Mouse (Mus musculus): ENCODE measurements around the gene Stat2. TPM values are rescaled to one million over a fixed set of nuclear protein-coding genes. Genes with fewer than 3 reads are reported as not detected.

Gene Stat2
- polyA plus RNA-seq (2012), result 9.1 TPM in 2 replicates

DNA sequence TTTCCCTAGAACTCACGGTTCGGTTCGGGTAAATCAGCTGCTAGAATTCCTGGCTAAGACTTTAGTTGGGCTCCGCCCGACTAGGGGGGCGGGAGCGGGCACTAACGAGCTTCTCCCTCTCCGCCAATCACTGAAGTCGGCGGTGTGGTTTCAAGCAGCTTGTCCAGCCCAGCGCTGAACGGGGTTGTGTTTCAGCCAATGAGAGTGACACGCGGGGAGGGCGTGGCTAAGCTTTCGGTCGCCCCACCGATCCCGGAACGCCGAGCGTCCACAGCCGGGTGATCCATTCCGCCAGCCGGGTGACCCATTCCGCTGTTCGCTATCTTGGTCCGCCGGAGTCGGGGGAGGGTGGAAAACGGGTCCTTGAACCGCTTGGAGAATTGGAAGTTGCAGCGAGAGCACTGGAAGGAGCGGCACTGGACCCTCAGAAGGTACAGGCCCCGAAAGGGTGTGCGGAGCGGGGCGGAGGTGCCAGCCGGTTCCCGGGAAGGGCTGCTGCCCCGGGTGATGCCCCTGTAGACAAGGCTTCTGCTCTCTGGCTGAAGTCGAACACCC, at the start of gene Stat2:
TSS of gene Stat2 (plus strand) at position 273 of the 555 bp plus-strand sequence.
- TF ChIP-seq GATA1 (IDR thresholded peaks at IDR 0.05; ENCODE audit: low read length), result no peak

DNA sequence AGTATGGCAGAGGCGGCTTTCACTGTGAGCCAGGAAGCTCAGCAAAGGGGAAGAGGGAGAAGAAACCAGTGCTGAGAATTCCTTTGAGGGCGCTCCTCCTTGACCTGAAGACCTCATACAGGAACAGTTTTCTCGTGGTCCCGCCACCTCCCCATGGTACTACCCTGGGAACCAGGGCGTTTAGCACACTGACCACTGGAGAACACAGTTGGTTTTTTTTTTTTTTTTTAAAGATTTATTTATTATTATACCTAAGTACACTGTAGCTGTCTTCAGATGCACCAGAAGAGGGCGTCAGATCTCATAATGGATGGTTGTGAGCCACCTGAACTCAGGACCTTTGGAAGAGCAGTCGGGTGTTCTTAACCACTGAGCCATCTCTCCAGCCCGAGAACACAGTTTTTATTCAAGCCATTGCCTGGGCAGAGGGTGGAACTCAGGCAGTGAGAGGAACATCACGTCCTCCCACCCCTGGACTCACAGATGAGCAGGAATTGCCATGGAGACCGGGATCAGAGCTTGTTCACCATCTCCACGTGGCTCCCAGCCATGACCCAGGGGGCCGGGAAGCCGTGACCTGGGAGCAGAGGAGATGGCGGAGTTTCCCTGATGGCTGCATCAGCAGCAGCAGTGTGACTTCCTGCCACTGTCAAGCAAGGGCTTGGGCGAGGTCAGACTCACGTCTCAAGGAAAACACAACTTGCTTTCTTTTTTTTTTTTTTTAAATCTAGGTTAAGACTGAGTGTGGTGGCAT, 48.6 kb upstream of the Stat2 start:
- TF ChIP-seq GATA1 (IDR thresholded peaks at IDR 0.05; ENCODE audit: low read length), result no peak

DNA sequence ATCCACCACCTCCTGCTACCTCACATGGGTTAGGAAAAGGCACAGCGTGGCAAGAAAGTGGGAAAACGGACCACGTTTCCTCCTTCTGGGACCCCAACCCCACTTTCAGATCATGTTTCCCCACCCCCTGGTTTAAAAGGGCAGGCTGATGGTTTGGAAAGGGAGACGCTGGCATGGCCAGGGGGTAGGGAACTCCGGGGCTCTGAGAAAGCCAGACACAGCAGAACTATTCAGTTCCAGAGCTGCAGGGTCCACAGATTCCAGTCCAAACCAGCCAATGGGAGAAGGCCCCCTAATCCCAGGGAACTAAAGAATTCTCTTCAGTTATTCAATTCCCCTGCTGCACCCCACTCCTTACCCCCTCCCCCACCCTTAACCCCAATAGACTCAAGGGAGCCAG, 45.3 kb upstream of the Stat2 start:
- no peak for TF ChIP-seq GATA1 (IDR thresholded peaks at IDR 0.05; ENCODE audit: low read length)

DNA sequence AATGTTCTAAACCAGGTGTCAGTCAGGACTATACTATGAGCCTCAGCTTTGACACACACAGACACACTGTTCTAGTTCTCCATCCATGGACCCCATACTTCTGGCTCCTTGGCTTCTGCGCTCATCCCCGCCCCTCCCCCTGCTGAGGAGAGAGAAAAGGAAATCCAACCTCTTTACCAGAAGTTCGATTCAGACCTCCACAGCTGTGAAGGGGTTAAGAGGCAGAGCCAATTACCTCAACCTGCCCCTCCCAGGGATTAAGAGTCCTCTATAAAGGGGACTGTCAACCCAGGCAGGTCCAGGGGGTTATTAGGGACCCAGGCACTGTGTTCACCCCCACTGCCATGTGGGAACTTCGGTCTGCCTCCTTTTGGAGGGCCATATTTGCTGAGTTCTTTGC, 44.8 kb upstream of the Stat2 start, which contains the start of gene Mip:
TSS of gene Mip (plus strand) at position 301 of the 400 bp plus-strand sequence.
- TF ChIP-seq GATA1 (IDR thresholded peaks at IDR 0.05; ENCODE audit: low read length), result no peak

DNA sequence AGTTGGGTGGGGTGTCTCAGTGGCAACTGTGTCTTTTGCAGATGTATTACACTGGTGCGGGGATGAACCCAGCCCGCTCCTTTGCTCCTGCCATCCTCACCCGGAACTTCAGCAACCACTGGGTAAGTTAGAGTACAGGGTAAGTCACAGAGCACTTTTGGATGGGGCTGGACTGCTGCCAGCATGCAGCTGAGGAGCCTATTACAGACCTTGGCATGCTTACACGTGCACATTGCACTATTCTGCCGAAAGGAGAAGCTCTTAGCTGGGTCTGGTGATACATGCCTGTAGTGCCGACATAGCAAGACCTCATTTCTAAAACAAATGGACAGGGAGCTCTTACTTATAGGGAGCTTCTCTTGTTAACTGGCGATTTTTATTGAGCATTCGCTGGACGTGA, 42.8 kb upstream of the Stat2 start:
- no peak for TF ChIP-seq GATA1 (IDR thresholded peaks at IDR 0.05; ENCODE audit: low read length)

DNA sequence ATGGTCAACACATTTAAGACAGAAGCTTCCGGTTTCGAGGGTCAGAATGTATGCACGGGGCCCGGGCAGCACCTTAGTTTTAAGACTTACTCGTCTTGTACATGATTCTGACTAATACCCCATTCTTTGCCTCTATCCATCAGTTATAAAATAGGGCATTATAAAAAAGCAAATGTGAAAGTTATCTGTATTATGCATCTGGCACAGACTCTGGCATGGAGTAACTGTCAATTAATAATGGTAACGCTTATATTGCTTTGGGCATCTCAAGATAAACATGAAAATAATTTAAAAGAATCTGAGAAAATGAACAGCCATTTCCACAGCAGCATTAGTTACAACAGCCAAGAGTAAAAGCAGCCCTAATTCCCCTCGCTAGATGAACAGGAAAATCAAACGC, 42.4 kb upstream of the Stat2 start:
- no peak for TF ChIP-seq GATA1 (IDR thresholded peaks at IDR 0.05; ENCODE audit: low read length)

DNA sequence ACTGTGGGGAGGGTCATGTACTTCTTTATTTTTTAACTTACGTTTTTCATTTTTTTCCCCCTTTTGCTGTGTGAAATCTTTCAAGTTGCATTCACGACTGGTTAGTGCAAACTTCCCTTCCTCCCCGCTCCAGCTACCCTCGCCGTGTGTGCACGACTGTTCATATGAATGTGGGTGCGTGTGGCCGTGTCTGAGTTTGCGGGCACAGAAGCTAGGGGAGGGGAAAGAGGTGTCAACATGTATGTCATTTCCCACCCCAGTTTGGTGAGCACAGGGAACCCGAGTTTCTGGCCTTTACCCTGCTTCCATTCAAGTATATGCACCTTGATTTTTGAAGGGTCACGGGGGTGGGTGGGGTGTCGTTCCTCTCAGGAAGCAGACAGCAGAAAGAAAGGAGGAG, 39.8 kb upstream of the Stat2 start:
- TF ChIP-seq GATA1 (IDR thresholded peaks at IDR 0.05; ENCODE audit: low read length), result no peak

DNA sequence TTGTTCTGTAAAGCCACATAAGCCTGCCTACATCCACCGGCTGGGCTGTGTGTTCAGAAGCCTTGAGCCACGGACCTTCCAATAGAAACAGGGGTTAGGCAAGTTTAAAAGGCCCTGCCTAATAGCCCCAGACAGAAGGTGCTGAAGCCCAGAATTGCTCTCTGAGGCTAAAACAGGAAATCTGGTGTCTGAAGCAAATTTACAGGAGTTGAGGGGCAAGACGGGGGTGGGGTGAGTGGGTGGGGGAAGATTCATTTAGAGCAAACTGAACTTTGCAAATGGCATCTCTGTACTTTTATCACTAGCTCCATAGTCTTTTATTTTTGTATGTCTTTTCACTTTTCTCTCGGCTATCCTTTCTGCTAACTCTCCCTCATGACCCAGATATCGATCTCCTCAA, 39.2 kb upstream of the Stat2 start:
- TF ChIP-seq GATA1 (IDR thresholded peaks at IDR 0.05; ENCODE audit: low read length), result no peak

DNA sequence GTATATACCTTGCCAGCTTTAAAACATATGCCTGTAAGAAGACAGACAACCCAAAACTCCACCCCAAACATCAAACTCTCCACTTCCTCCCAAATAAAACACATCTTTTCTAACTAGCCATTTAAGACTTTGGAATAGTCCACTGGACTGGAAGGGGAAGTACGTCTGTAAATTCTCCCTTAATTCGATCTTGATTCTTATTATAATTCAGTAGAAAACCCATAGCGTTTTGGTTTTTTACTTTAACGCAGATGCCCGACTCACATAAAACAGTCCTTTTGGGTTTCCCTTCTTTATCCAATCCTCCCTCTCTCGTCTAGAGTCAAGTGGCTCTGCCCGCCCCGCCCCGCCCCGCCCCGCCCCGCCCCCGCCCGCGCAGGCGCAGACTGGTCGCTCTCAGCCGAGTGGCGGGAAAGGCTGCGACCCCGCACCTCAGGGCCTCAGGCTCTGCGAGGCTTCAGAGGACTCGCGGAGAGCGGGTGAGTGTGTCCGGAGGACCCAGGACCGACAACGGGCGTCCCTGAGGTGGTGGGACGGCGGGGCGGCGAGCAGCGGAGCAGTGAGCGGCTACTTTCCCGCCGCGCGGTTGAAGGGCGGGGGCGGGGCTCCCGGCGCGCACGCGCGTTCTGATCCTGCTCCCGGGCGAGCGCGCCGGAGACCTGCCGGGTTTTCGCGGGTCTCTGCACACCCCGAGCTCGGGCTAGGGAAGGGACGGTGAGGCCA, 38.5 kb upstream of the Stat2 start, which contains the start of gene Timeless:
TSS of gene Timeless (plus strand) at position 369 of the 723 bp plus-strand sequence.
- TF ChIP-seq GATA1 (IDR thresholded peaks at IDR 0.05; ENCODE audit: low read length), result no peak

DNA sequence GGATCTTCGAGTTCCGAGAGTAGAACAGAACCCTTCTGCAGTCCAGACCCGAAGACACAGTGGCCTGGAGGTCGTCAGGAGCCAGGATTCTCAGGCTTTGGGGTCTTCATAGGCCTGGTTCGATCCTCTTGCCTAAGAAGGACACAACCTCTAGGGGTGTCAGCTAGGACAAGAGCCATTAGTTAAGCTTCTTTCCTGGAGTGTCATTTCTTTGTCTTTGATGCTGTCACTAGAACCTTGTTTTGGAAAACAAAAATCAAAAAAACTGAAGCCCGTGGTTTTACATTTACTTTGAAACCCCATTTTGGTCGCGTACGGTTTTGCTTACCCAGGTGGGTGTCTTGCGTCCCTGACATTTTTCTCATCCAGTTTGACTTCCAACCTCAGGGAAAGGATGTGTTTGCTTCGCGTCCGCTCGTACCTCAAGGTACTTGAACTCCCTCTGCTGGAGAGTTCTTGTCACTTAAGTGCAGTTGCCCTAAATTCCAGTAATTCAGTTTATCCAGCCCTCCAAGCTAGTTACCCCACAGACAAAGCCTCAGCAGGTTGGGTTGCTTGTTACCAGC, 37.9 kb upstream of the Stat2 start:
- TF ChIP-seq GATA1 (IDR thresholded peaks at IDR 0.05; ENCODE audit: low read length), result no peak

DNA sequence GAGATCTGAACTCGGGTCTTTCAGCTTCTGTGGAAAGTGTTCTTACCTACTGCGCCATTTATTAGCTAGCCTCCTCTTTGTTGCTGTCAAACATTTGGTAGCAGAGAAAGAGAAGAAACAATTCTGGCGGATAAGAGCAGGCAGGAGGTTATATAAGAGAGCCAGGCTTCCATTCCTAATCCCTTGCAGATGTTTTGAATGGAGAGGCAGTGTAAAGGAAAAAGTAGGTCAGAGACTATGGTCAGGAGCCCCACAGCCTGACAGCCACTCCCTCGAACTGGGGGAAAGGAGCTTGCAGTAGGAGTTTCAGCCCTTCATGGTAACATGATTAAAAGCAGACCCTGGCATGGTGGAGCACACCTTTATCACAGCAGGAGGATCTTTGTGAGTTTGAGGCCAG, 34.0 kb upstream of the Stat2 start:
- TF ChIP-seq GATA1 (IDR thresholded peaks at IDR 0.05; ENCODE audit: low read length), result no peak

DNA sequence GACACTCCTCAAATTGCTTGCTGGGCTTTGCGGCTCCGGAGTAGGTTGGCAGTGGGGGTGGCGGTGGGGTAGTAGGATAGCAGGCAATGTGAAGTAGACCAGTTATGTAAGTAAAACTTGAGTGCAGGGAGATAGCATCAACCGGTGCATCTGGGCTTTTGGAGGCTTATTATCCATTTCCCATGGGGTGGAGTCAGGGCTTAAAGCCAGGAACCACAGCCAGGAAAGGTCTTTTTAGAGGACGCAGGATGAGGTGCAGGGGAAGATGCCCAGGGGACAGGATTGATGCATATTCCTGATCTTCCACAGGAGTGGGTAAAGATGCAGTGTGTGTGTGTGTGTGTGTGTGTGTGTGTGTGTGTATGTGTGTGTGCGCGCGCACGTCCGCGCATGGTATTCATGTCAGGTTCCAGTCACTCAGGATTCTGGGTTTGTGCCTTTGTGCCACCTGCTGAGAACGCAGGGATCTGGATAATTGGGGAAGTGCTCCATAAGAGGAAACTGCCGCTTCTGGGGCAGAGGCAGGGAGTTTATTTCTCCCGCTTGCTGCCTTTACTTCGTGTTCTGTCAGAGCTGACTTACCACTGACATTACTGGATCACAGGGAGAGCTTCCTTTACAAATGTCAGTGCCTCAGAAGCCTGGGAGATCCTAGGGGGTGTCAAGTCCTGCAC, 32.4 kb upstream of the Stat2 start:
- no peak for TF ChIP-seq GATA1 (IDR thresholded peaks at IDR 0.05; ENCODE audit: low read length)

DNA sequence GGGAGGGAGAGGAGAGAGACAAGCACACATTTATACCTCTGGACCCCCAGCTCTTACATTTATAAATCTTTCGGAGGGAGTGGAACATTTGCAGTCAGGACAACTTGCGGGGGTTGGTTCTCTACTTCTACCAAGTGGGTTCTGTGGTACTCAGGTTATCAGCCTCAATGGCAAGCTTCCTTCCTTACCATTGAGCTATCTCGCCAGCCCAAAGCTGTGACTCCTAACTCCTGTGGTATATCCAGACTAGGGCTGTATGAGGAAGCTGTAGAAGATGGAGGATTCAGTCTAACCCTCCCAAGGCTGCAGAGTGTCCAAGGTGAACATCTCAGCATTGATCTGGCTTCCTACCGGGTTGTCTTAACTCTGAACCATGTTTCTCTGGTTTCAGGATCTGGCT, 31.2 kb upstream of the Stat2 start:
- TF ChIP-seq GATA1 (IDR thresholded peaks at IDR 0.05; ENCODE audit: low read length), result no peak

DNA sequence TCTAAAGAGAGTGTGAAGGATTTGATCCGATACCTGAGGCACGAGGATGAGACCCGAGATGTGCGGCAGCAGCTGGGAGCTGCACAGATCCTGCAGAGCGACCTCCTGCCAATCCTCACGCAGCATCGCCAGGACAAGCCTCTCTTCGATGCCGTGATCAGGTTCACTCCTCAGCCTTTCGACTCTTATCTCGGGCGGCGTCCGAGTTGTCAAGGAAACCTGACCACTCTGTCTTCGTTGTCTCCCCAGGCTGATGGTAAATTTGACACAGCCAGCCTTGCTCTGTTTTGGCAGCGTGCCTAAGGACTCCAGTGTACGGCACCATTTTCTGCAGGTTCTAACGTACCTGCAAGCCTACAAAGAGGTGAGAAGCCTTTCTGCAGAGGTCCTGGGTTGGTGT, 30.2 kb upstream of the Stat2 start:
- no peak for TF ChIP-seq GATA1 (IDR thresholded peaks at IDR 0.05; ENCODE audit: low read length)

DNA sequence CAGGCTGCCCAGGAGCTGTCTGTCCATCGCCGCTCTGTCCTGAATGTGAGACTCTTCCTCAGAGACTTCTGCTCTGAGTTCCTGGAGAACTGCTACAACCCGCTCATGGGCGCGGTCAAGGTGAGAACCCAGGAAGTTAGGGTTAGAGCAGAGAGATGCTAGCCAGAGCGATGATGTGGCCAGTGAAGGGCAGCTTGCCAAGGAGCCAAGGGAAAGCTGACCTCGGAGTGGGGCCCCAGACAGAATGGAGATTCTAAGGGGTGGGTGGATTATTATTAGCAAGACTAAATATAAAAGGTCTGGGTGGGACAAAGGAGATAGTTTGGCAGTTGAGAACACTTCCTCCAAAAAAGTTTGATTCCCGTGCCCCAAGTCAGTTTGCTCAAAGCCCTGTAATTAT, 27.1 kb upstream of the Stat2 start:
- no peak for TF ChIP-seq GATA1 (IDR thresholded peaks at IDR 0.05; ENCODE audit: low read length)

DNA sequence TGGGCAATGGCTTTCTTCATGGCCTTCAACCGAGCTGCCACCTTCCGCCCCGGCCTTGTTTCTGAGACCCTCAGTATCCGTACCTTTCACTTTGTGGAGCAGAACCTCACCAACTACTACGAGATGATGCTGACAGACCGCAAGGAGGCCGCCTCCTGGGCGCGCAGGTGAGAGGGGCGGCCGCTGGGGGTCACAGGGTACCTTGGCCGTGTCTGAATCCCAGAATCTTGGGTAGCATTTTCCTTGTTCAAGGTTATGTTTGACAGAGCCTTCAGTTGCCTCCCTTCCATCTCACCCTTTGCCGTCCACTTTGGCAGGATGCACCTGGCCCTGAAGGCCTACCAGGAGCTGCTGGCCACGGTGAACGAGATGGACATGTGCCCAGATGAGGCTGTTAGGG, 26.2 kb upstream of the Stat2 start:
- TF ChIP-seq GATA1 (IDR thresholded peaks at IDR 0.05; ENCODE audit: low read length), result no peak

All from G1E-ER4 (cell line).